Mouse (Mus musculus): ENCODE measurements around the gene Thbs2.

The Thbs2 gene

DNA sequence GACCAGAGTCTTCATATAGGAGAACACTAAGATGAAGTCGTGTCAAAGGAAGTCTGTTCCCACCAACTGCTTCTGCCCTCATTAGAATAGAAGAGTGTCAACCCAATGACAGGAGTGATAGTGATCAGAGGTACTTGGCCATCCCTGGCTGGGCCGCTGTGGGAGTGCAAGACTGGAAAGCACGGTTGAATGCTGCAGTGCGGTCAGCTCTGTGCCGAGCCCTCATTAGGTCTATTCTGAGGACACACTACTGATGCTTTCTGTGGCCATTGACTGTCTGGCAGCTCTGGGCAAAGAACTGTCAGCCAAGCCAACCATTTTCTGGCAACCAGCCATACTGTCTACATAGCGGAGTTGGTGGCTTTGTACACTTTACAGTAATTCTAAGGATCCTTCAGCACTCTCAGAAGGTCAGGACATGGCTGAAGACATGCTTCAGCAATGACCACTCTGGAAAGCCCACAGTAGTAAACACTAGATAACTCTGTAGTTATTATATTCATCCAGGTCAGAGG, 2.3 kb upstream of the Thbs2 start:
- DNase-seq (ENCODE audit: low spot score) = no peak

DNA sequence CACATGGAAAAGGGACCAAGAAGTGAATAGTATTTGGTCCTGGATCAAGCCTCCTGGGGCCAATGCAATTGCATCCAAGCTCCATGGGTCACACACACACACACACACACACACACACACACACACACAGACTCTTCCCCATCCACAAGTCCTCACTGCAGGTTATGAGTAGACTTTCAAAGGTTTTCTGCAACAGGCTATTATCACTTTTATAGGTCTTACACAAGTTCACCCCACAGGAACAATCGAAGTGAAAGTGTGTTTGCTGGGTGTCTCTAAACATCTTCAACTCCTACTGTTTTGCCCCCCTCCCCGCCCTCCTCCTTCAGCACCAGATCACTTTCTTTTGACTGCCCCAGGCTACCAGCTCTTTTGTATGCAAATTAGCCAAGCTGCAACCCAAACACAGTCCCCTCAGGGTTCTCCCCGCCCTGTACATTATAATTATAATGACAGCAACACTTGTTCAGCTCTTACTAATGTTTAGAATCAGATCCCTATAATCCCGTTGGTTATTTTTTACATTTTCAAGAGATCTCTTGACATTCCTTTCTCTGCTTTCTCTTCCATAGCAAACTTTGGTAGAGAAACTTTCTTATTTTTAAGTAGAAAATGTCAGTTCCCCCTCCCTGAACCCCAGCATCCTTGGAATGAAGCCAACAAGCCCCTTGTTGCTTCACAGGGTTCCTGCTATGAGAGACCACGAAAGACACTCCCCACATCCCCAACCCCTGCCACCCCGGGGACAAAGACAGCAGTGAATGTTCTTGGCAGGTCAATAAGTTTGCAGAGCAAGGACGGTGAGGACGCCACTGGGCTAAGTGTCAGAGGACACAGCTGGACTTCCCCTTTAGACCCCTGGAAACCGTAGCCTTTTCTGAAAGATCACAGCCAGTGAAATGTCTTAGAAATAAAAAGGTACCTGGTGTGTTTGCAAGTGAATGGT, 714 bp downstream of the Thbs2 start:
- DNase-seq (ENCODE audit: low spot score) = no peak

GRCm38 (mm10) chr17:14691901-14692300, 2.1 kb downstream of the Thbs2 start:
- no peak for DNase-seq (ENCODE audit: low spot score)

DNA sequence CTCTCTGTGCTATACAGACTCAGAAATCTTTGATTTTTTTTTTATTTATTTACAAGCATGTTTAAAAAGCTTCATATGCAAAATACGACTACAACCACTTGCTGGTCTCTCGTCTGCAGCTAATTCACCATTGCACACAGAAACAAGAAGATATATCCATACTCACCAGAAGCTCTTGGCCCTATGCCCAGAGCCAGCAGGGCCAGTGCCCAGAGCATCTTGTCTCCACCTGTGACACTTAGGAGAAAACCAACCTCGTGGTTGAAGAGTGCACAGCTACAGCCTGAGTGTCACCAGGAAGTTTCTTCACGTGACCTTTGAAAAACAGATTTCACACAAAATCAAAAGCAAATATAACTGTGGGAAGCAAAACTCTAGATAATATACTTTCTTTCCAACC, 2.8 kb downstream of the Thbs2 start:
- no peak for DNase-seq (ENCODE audit: low spot score)

- DNase-seq (ENCODE audit: low spot score) = no peak
These were observed 11.2 kb downstream of the Thbs2 start for GRCm38 (mm10) chr17:14682836-14683235.

DNA sequence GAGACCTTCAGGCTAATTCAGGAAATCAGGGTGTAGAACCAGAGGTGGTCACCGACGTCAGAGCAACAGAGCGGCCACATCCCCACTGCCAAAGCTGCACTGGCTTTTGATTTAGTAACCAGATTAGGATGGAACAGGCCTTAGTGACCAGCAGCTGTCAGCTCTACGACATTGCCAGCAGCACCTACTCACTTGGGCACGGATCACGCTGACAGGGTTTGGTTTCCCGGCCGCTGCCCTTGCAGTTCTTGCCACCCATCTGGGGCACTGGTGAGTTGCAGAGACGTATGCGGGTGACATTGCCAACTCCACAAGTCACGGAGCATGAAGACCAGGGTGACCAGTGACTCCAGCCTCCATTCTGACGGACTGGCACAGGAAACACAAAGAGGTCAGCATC, 13.0 kb downstream of the Thbs2 start:
- no peak for DNase-seq (ENCODE audit: low spot score)

GRCm38 (mm10) chr17:14677198-14677597, 16.8 kb downstream of the Thbs2 start:
- no peak for DNase-seq (ENCODE audit: low spot score)

GRCm38 (mm10) chr17:14675517-14675916, 18.5 kb downstream of the Thbs2 start:
- no peak for DNase-seq (ENCODE audit: low spot score)

DNA sequence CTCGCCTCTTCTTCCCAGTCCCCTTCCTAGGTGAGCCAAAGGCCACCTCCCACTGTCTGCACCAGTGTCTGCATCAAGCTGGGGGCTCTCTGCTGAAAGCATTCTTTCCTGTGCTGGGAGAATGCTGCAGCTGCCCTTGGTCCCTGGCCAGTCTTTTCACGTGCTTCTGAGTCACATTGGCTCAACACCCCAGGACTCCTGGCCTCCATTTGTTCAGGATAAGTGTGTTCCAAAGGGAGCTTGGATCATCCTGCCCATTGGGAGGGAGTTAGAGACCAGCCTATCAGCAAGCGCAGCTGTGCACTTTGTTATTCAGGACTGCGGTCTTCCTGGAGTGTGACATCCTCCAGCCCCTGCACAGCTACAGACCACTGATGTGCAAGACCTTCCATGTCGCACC, 21.6 kb downstream of the Thbs2 start:
- peak; percentile 63 for DNase-seq (ENCODE audit: low spot score)

DNA sequence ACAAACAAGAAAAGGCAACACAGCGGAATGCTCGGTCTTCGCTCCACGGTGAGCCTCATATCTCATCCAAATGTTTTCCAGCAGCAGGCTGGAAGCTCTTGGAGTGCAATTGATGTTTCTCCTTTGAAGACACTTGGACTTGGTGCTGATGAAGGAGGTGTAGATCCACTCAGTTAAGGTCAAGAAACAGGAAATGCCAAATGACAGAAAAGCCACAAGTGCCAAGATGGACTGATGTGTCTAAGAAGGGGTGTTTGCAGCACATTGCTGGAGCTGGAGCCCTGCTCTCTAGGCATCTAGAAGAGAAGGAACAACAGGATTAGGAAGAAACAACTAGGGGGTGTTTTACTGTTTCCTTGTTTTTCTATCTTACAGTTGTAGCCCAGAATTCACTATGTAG, 26.8 kb downstream of the Thbs2 start:
- no peak for DNase-seq (ENCODE audit: low spot score)

DNA sequence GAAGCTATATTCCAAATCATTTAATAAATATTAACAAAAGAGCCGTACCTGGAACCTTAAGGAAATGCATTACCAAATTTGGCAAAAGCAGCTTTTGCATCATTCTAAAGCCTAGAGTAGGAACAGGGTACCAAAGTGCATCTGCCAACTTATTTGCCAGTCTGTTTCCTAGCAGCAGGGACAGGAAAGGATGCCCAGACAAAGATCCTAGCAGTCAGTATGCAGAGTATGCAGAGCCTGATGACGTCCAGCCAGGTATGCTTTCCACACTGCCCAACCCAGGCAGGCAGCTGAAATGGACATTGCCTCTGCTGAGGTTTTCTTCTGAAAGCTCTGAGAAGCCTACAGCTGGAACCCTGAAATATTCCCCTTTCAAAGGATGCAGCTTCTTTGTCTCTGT, 27.6 kb downstream of the Thbs2 start:
- DNase-seq (ENCODE audit: low spot score) = no peak

DNA sequence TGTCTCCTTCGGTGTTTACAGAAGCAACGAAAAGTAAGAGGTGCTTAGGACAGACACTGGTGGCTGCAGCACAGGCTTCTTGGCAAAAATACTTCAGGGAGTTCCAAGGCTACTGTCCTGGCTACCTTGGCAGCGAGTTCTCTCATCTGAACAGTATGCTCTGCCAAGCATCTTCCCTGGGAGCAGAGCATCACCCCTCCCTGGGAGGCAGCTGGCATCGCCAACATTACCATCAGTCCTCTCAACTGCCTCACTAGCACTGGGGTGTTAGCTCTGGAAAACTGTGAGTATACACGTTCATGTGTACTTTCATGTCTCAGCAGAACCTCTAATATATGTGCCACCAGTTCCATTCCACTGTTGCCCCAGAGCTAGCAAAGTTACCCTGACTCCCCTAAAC, 30.7 kb downstream of the Thbs2 start:
- DNase-seq (ENCODE audit: low spot score) = no peak

- no peak for DNase-seq (ENCODE audit: low spot score)
These were observed 31.6 kb downstream of the Thbs2 start for GRCm38 (mm10) chr17:14662409-14662808.

- no peak for DNase-seq (ENCODE audit: low spot score)
These were observed 34.3 kb downstream of the Thbs2 start for GRCm38 (mm10) chr17:14659746-14660145.

GRCm38 (mm10) chr17:14658123-14658522, 35.9 kb downstream of the Thbs2 start:
- DNase-seq (ENCODE audit: low spot score) = no peak

DNA sequence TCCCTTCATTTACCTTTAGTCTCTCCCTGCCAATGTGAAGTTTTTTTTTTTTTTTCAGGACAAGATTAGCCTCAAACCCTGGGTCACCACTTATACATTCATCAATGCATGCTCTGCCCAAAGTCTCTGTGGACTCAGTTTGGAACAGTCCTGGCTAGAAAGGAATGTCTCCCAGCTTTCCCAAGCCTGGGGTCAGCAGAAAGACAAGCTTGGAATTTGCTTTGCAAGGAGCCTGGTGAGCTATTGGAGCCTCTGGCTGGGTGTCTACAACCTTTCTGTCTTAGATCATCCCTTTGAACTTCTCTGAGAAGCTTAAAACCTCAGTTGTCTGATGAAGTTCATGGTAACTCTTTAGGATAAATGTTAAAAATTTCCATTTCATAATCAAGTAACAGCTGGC, 36.9 kb downstream of the Thbs2 start:
- DNase-seq (ENCODE audit: low spot score) = no peak

GRCm38 (mm10) chr17:14654981-14655380, 39.1 kb downstream of the Thbs2 start:
- no peak for DNase-seq (ENCODE audit: low spot score)

DNA sequence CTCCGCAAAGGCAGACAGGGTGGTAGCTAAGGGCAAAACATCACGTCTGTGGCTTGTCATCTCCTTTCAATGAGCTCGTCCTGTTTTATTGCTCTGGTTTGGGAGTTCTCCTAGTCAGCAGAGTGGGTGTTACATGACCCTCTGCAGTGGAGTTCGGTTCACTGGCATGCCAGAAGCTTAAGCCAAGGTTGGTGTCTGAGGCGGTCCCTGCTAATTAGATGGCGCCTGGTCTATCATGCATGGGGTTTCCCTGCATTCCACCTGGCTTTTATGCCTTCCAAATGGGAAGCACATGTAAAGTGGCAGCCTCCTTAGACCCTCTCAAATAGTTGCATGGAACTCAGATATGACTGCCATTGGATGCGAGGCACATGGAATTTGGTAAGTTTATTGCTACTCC, 42.0 kb downstream of the Thbs2 start:
- DNase-seq (ENCODE audit: low spot score) = no peak

DNA sequence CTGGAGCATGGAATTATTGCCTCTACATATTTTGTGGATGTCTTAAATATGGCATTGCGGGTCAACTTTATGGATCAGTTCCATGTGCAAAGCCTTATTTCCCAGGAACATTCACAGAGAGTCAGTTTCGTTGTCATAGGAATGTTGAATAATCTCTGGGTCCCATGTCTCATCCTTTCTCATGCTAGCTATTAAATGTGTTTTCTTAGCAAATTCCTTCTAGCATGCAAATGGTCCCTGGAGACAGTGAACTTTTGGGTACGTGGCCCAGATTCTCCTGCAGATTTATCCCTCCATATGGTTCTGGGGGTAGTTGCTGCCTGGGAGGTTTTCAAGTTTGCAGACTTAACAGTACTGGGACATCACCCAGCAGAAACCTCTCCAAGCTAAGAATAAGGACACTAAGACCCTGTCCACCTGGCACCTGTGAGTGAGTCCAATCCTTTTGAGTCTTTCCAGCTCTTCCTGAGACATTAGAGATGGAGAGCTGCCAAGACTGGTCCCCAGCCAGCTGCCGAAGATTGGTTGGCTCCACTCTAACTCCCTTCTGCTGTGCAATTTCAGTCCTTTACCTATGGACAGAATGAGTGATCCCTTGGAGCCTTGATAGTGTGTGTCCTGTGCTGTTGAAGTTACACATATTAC, 45.9 kb downstream of the Thbs2 start:
- no peak for DNase-seq (ENCODE audit: low spot score)

GRCm38 (mm10) chr17:14643996-14644395, 50.0 kb downstream of the Thbs2 start:
- no peak for DNase-seq (ENCODE audit: low spot score)

DNA sequence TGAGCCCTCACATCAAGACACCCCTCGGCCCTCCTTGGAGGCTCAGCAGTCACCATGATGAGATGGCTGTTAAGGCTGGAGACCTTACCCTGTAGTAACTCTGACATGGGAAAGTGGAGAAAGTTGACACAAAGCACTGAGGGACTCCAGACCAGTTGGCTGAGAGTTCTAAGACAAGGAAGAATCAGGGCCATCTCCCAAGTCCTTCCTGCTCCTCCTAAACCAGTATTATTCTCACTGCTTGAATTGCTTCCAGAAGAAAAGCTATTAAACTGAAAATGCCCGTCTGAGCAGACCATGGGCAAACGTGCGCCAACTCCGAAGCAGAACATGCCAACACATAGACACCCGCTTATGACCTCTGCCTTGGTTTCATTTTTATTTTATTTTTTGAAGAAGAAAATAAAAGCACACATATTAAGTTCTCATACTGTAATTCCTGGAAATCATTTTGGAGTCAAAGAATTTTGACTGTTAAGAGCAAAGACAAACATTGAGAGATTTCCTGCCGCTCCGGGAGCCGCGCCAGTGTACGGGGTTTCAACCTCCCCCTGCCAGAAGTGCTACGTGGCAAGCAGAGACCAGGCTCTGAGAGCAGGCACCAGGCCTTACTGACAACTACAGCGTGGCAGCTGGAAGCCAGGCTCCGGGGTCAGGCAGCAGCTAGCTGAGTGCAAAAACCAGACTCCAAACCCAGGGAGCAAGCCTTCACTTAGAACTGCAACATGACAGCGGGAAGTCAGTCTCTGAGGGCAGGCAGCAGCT, 53.5 kb downstream of the Thbs2 start:
- DNase-seq (ENCODE audit: low spot score) = peak; percentile 65

GRCm38 (mm10) chr17:14635546-14636323, 58.3 kb downstream of the Thbs2 start:
- DNase-seq (ENCODE audit: low spot score) = no peak

All from testis, postnatal 10 days (tissue).